Mouse (Mus musculus): ENCODE data around the gene Svep1. TPM values are rescaled to one million over a fixed set of nuclear protein-coding genes. Genes with fewer than 3 reads are reported as not detected.
A peak's percentile ranks its signal among the peaks of the same experiment; 100 is the strongest.

The Svep1 gene
- total and polyA plus RNA-seq, 2 experiments from 2014 or later = 0.47 to 3.0 TPM

DNA sequence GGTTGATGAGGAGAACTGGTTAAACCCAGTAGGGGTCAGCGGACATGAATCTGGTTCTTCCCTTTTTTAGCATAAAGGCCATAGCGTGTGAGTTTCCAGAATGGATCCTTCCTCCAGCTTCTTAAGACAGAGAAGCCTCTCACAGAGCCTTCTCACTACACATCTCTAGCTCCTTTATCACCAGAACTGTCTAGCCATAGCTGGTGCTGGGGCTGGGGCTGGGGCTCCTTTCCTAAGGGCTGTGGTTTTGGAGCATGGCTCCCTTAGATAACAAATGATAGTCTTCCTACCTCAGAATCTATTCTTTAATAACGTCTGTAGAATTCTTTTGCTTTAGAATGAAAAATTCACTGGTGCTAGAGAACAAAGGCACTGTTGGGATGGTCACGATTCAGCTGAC is 76.8 kb downstream of the Svep1 start:
- H3K4me3 ChIP-seq (ENCODE audit: low read depth, low read length) = no peak overlapping the region
- H3K4me2 ChIP-seq (ENCODE audit: low read depth) = no peak overlapping the region
- H3K4me1 ChIP-seq (ENCODE audit: insufficient read depth) = no peaks in the 10 kb centered on the region
- no peaks in the 10 kb centered on the region for H3K9me3 ChIP-seq (ENCODE audit: low read length)
- DNase-seq (no peak), ATAC-seq (no peak)
- no peak for TF ChIP-seq CTCF (IDR thresholded peaks at IDR 0.05; ENCODE audit: low read depth)
- no peaks in the 10 kb centered on the region for H3K36me3 ChIP-seq (ENCODE audit: insufficient read depth)
- no peak overlapping the region for H3K9ac ChIP-seq
- 81% methylated on average over 4 of the region's 4 CpGs for WGBS
- no peak overlapping the region for H3K27ac ChIP-seq (ENCODE audit: low read depth, low read length)
- H3K27me3 ChIP-seq (ENCODE audit: insufficient read depth, low read length) = no peaks in the 10 kb centered on the region

DNA sequence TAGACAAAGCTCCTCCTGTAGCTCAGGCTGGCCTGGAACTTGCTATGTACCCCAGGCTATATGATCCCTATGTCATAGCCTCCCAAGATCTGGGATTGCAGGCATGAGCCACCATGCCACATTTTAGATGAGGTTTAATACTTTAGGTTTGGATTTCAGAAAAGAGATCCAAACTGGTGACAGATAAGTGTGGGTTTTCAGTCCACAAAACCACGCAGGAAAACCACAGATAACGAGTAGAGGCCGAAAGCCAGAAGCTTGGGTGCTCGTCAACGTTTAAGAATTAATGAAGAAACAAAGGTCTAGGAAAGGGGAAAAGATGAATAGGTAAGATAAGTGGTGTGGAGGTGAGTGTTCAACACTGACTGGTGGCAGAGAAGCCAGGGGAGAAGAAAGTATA is 79.6 kb downstream of the Svep1 start:
- DNase-seq = no peak
- no peaks in the 10 kb centered on the region for H3K4me1 ChIP-seq (ENCODE audit: insufficient read depth)
- H3K27me3 ChIP-seq (ENCODE audit: insufficient read depth, low read length) = no peaks in the 10 kb centered on the region
- no peaks in the 10 kb centered on the region for H3K36me3 ChIP-seq (ENCODE audit: insufficient read depth)
- no peak overlapping the region for H3K9ac ChIP-seq
- no peak overlapping the region for H3K4me2 ChIP-seq (ENCODE audit: low read depth)
- H3K27ac ChIP-seq (ENCODE audit: low read depth, low read length) = no peak overlapping the region
- WGBS = 79% methylated on average over 5 of the region's 5 CpGs
- TF ChIP-seq CTCF (IDR thresholded peaks at IDR 0.05; ENCODE audit: low read depth) = no peak
- no peak overlapping the region for H3K4me3 ChIP-seq (ENCODE audit: low read depth, low read length)
- H3K9me3 ChIP-seq (ENCODE audit: low read length) = no peaks in the 10 kb centered on the region
- ATAC-seq = no peak

DNA sequence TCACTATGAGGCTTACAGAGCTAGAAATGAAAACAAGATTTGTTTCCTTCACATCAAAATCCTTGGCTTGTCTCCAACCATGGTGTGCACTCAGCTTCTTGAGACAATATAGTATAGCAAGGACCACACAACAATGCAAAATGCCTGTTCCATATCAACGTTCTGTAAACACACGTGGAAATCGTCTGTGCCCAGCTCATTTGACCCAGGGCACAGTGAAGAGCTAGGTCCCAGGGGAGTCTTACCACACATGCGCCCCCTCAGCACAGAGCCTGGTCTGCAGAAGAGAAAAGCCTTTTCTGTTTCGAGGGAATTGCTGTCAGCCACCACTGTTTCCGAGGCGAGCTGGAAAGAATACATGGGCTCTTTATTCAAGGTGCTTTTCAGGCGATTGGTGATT is 91.2 kb downstream of the Svep1 start:
- Histone ChIP-seq H3K27me3 (ENCODE audit: insufficient read depth, low read length) (no peaks in the 10 kb centered on the region; the same call in 1 of the 2 replicates), H3K4me2 (ENCODE audit: low read depth) (no peak overlapping the region), H3K4me1 (ENCODE audit: insufficient read depth) (no peaks in the 10 kb centered on the region), H3K27ac (ENCODE audit: low read depth, low read length) (no peak overlapping the region), H3K4me3 (ENCODE audit: low read depth, low read length) (no peak overlapping the region), H3K9ac (no peak overlapping the region), H3K9me3 (ENCODE audit: low read length) (no peaks in the 10 kb centered on the region), H3K36me3 (ENCODE audit: insufficient read depth) (no peaks in the 10 kb centered on the region)
- 17% methylated on average over 8 of the region's 8 CpGs for WGBS
- TF ChIP-seq CTCF (IDR thresholded peaks at IDR 0.05; ENCODE audit: low read depth) = no peak
- no peak for ATAC-seq
- DNase-seq = peak; percentile 11

DNA sequence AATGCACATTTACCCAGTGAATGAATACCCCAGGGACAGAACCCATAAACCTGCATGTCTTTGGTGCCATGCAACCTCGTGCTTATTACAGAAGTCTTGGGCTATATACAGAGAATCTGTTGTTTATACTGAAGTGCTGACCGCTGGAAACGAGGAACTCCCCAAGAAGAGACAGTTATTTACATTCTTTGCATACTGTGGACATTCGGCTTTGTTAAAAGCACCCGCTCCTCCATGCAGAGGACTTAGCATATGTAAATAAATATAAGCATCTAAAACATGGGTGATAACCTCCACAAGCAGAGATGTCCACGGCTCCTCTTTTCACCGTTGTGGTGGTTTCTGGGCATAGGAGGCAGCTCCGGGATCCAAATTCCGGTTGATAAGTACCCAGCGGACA is 95.7 kb downstream of the Svep1 start:
- H3K4me3 ChIP-seq (ENCODE audit: low read depth, low read length) = no peak overlapping the region
- no peaks in the 10 kb centered on the region for H3K36me3 ChIP-seq (ENCODE audit: insufficient read depth)
- no peaks in the 10 kb centered on the region for H3K27me3 ChIP-seq (ENCODE audit: insufficient read depth, low read length)
- no peak for TF ChIP-seq CTCF (IDR thresholded peaks at IDR 0.05; ENCODE audit: low read depth)
- no peak for DNase-seq
- no peak overlapping the region for H3K4me2 ChIP-seq (ENCODE audit: low read depth)
- no peaks in the 10 kb centered on the region for H3K9me3 ChIP-seq (ENCODE audit: low read length)
- 87% methylated on average over 10 of the region's 10 CpGs for WGBS
- no peaks in the 10 kb centered on the region for H3K4me1 ChIP-seq (ENCODE audit: insufficient read depth)
- no peak for ATAC-seq
- no peak overlapping the region for H3K9ac ChIP-seq
- H3K27ac ChIP-seq (ENCODE audit: low read depth, low read length) = no peak overlapping the region

DNA sequence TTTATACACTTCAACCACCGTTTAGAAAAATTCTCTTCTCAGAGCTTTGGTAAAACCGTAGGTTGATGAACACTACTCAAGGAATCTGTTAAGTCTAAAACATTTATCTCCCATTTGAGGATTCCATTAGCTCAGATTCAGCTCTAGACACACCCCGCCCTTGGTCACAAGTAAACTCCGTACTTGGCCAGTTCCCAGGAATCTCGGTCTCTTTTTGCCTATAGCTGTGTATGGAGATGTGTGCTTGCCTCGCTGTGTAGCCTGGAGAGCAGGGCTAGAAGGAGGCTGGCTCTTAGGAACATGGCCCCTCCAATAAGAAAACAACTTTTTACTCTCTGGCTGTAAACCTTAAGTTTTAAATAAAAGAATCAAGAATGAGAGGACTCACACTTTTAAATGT is 96.9 kb downstream of the Svep1 start:
- H3K9ac ChIP-seq = no peak overlapping the region
- 87% methylated on average over 6 of the region's 6 CpGs for WGBS
- no peaks in the 10 kb centered on the region for H3K36me3 ChIP-seq (ENCODE audit: insufficient read depth)
- no peak overlapping the region for H3K4me2 ChIP-seq (ENCODE audit: low read depth)
- no peak for TF ChIP-seq CTCF (IDR thresholded peaks at IDR 0.05; ENCODE audit: low read depth)
- ATAC-seq (no peak), DNase-seq (no peak)
- no peak overlapping the region for H3K27ac ChIP-seq (ENCODE audit: low read depth, low read length)
- no peaks in the 10 kb centered on the region for H3K4me1 ChIP-seq (ENCODE audit: insufficient read depth)
- no peaks in the 10 kb centered on the region for H3K27me3 ChIP-seq (ENCODE audit: insufficient read depth, low read length)
- no peaks in the 10 kb centered on the region for H3K9me3 ChIP-seq (ENCODE audit: low read length)
- no peak overlapping the region for H3K4me3 ChIP-seq (ENCODE audit: low read depth, low read length)

DNA sequence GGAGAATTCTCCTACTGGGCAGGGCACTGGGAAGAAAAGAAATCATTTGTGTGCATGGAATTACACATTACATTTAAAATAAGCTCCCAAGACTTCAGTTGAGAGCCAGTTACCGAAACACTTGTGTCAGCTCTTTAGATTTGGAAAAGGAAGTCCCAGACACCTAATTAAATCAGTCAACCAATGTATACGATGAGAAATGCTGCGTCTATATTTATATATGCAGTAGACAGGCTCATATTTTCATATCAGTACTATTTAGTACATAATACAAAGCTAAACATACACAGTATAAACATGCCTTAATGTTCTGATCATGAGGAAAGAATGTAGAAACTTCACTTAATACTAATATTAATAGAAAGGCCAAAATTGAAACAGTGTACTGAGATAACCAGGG is 98.3 kb downstream of the Svep1 start:
- Histone ChIP-seq H3K27ac (ENCODE audit: low read depth, low read length) (no peak overlapping the region), H3K36me3 (ENCODE audit: insufficient read depth) (no peaks in the 10 kb centered on the region), H3K4me3 (ENCODE audit: low read depth, low read length) (no peak overlapping the region), H3K9me3 (ENCODE audit: low read length) (no peaks in the 10 kb centered on the region), H3K4me1 (ENCODE audit: insufficient read depth) (no peaks in the 10 kb centered on the region), H3K9ac (no peak overlapping the region), H3K27me3 (ENCODE audit: insufficient read depth, low read length) (no peaks in the 10 kb centered on the region), H3K4me2 (ENCODE audit: low read depth) (no peak overlapping the region)
- DNase-seq (no peak), ATAC-seq (no peak)
- no peak for TF ChIP-seq CTCF (IDR thresholded peaks at IDR 0.05; ENCODE audit: low read depth)
- WGBS = 92% methylated on average over 3 of the region's 3 CpGs

DNA sequence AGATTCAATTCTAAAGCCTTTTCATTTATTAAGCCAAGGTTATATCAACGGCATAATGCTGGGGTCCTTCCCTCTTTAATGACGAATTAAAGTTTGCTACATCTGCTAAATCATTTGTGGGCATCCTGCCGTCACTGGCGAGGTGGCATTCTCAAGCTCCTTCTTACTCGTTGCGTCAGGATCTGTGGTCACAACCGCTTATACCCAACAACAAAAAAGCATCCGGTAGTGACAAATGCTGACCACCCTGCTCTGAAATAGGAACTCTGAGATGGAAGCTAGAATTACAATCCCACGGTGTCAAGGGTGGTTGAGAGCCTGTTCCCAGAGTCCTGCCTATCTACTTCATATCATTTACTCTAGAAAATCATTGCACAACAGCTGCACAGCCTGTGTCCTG is 108.9 kb downstream of the Svep1 start:
- Histone ChIP-seq H3K4me1 (ENCODE audit: insufficient read depth) (no peaks in the 10 kb centered on the region), H3K9me3 (ENCODE audit: low read length) (no peaks in the 10 kb centered on the region), H3K4me2 (ENCODE audit: low read depth) (no peak overlapping the region), H3K27ac (ENCODE audit: low read depth, low read length) (no peak overlapping the region), H3K4me3 (ENCODE audit: low read depth, low read length) (no peak overlapping the region), H3K36me3 (ENCODE audit: insufficient read depth) (no peaks in the 10 kb centered on the region), H3K9ac (no peak overlapping the region), H3K27me3 (ENCODE audit: insufficient read depth, low read length) (no peaks in the 10 kb centered on the region)
- ATAC-seq (no peak), DNase-seq (no peak)
- 83% methylated on average over 9 of the region's 9 CpGs for WGBS
- no peak for TF ChIP-seq CTCF (IDR thresholded peaks at IDR 0.05; ENCODE audit: low read depth)

DNA sequence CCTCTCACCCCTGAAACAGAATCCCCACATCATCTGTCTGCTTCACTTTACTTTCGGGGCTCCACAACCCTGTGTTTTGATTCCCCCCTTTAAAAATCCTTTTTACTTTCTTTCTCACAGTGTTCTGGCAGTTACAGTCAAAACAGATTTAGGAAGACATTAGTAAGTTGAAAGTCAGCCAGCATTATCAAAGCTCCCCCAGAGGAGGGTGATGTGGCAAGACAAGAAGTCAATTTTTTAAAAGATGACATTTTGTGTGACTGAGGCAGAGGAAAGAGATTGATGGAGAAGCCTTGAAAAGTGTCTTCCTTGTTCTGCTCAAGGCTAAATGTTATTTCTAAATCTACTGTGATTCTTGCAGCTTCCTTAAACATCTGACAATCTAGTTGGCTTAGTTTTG is 119.9 kb downstream of the Svep1 start:
- H3K9me3 ChIP-seq (ENCODE audit: low read length) = no peaks in the 10 kb centered on the region
- peak; percentile 53 for ATAC-seq
- no peak overlapping the region for H3K4me3 ChIP-seq (ENCODE audit: low read depth, low read length)
- DNase-seq = peak; percentile 19
- H3K9ac ChIP-seq = no peak overlapping the region
- no peak overlapping the region for H3K4me2 ChIP-seq (ENCODE audit: low read depth)
- H3K4me1 ChIP-seq (ENCODE audit: insufficient read depth) = no peaks in the 10 kb centered on the region
- no peak overlapping the region for H3K27ac ChIP-seq (ENCODE audit: low read depth, low read length)
- H3K27me3 ChIP-seq (ENCODE audit: insufficient read depth, low read length) = no peaks in the 10 kb centered on the region
- no peak for TF ChIP-seq CTCF (IDR thresholded peaks at IDR 0.05; ENCODE audit: low read depth)
- no peaks in the 10 kb centered on the region for H3K36me3 ChIP-seq (ENCODE audit: insufficient read depth)
- WGBS = 36% methylated on average over 1 of the region's 1 CpGs
